Mouse (Mus musculus): ENCODE measurements around the gene Ing3.

GRCm38 (mm10) chr6:22017631-22018030, 68.3 kb downstream of the Ing3 start:
- TF ChIP-seq CTCF (IDR thresholded peaks at IDR 0.05): no peak
- TF ChIP-seq EP300 (IDR thresholded peaks at IDR 0.05): no peak

Data from lung, postnatal 0 days (tissue).